Mouse (Mus musculus): Measurements from ENCODE around the gene Gpatch8. TPM values are rescaled to one million over a fixed set of nuclear protein-coding genes. Genes with fewer than 3 reads are reported as not detected.
"Not testable (repeated sequence)": the region's sequence is repeated elsewhere in the genome, so short reads cannot be mapped to it uniquely, and the experiment has no call there.

Gene Gpatch8
- total RNA-seq, 2 experiments from 2014 or later: 39.5 to 45.7 TPM

- peak; percentile 78 to 87 for DNase-seq (ENCODE audit: low spot score in 2 of 2)
Observed at GRCm38 (mm10) chr11:102572866-102573663, 16.9 kb upstream of the Gpatch8 start.

GRCm38 (mm10) chr11:102568756-102569377 is 12.7 kb upstream of the Gpatch8 start:
- no peak for DNase-seq (ENCODE audit: low spot score in 2 of 2)

- no peak for DNase-seq (ENCODE audit: low spot score in 2 of 2)
Observed at GRCm38 (mm10) chr11:102568191-102568590, 12.0 kb upstream of the Gpatch8 start.

- DNase-seq (ENCODE audit: low spot score in 2 of 2): no peak
Observed at GRCm38 (mm10) chr11:102567723-102568122, 11.5 kb upstream of the Gpatch8 start.

GRCm38 (mm10) chr11:102567157-102567556 is 11.0 kb upstream of the Gpatch8 start:
- DNase-seq (ENCODE audit: low spot score in 2 of 2): no peak

DNA sequence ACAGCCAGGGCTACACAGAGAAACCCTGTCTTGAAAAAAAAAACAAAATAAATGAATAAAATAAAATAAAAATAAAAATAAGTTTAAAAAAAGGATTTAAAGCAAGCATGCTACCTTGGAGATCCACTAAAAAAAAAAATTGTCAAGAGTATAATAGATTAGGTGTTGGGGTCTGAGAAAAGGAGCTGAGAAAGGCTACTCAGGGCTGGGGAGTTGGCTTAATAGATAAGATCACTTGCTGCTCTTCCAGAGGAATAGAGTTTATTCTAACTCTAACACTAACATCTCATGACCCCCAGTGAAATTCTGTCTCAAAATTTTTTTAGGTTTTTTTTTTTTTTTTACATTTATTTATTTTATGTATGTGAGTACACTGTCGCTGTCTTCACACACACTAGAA is 10.1 kb upstream of the Gpatch8 start:
- DNase-seq (ENCODE audit: low spot score in 2 of 2): no peak

DNA sequence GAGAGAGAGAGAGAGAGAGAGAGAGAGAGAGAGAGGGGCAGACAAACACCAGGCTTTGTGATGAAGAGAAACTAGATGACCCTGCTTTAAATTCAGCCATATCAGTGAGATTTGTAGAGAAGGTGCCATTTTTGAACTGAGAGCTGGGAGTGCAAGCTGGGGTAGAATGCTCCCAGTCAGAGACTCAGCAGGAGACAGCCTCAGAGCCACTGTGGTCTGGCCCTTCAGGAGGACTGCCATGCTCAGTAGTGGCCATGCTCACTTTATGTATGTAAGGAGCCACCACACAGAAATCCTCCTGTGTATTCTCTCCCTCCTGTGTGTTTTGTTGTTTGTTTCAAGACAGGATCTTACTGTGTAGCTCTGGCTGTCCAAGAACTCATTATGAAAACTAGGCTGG is 9.5 kb upstream of the Gpatch8 start:
- no peak for DNase-seq (ENCODE audit: low spot score in 2 of 2)

DNA sequence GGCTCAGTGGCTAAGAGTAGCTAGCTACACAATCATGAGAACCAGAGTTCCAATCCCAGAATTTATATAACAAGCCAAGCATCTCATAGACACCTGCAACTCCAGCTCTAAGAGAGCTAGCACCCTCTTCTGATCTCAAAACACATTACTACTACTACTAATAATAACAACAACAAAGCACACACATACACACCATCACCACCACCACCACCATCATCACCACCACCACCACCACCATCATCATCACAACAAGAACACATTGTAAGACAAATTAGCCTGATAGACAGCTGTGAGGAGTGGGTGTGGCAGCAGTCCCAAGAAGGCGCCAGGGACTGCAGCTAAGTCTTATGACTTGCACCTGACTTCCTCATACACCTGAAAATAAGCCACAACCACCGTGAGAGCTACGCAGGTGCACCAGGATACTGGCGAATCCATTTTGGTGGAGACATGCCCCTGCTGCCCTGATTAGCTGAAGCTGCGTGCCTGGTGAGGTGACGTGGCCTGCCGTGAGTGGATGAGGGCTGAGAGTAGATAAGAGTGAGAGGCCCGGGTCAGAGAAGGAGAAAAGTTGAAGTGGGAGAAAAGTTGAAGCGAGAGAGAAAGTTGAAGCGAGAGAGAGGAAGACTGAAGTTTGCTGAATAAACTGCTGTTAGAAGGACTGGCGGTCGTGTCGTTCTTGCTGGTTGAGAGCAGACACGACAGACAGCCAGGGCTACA is 8.9 kb upstream of the Gpatch8 start:
- not testable (repeated sequence) for DNase-seq (ENCODE audit: low spot score in 2 of 2)

- DNase-seq (ENCODE audit: low spot score in 2 of 2): no peak
Observed at GRCm38 (mm10) chr11:102558704-102559103, 2.5 kb upstream of the Gpatch8 start.

GRCm38 (mm10) chr11:102557386-102557785 is 1.2 kb upstream of the Gpatch8 start:
- DNase-seq (ENCODE audit: low spot score in 2 of 2): no peak

GRCm38 (mm10) chr11:102556716-102557074 is 503 bp upstream of the Gpatch8 start:
- DNase-seq (ENCODE audit: low spot score in 2 of 2): no peak

- peak in 1 of 2 experiments; percentile 51 for DNase-seq (ENCODE audit: low spot score in 2 of 2)
Observed at GRCm38 (mm10) chr11:102555400-102556030, 677 bp downstream of the Gpatch8 start.

DNA sequence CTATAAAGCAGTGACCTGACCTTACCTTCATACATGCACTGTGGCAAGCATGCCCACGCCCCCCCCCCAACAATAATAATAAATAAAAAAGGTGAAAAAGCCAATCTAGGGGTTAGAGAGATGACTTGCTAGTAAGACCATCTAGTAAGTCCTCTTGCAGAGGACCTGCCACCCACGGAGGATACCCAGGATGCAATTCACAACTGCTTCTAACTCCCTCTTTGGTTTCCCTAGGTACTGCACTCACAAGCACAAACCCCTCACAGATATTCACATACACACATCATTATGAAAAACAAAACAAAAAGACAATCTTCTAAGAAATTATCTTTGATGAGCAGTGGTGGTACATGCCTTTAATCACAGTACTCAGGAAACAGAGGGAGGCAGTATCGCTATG is 4.1 kb downstream of the Gpatch8 start:
- DNase-seq (ENCODE audit: low spot score in 2 of 2): no peak

- no peak for DNase-seq (ENCODE audit: low spot score in 2 of 2)
Observed at GRCm38 (mm10) chr11:102551176-102551575, 5.0 kb downstream of the Gpatch8 start.

DNA sequence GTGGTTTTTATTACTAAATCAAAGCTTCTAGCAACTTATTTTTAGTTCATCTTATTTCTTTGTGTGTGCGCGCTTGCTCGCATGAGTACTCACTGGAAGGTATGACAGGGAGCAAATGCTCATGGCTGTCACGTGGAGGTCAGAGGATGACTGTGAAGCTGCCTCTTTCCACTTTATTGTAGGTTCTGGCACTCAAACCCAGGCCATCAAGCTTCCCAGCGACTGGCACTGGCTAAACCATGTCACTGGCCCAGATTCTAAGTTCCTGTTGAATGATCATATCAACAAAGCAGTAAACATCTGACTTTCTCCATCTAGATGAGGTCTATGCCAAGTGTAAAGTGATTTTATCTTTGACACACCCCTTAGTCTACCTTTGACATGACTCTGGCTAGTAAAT is 14.7 kb downstream of the Gpatch8 start:
- no peak for DNase-seq (ENCODE audit: low spot score in 2 of 2)

GRCm38 (mm10) chr11:102540286-102540685 is 15.9 kb downstream of the Gpatch8 start:
- DNase-seq (ENCODE audit: low spot score in 2 of 2): not testable (repeated sequence)

DNA sequence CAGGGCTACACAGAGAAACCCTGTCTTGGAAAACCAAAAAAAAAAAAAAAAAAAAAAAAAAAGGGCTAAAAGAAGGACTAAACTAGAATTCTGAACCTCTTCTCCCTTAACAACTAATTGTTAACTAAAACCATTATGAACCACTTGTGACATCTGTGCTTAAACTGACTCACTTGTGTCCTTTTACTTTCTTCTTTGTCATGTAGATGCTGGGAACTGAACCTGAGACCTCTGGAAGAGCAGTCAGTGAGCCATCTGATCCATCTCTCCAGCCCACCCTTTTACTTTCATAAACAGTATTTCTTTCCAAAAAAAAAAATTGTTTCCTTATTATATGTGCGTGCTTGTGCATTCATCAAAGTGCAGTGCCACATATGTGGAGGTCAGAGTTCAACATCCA is 16.5 kb downstream of the Gpatch8 start:
- DNase-seq (ENCODE audit: low spot score in 2 of 2): no peak

GRCm38 (mm10) chr11:102536210-102536609 is 20.0 kb downstream of the Gpatch8 start:
- DNase-seq (ENCODE audit: low spot score in 2 of 2): no peak

GRCm38 (mm10) chr11:102534078-102534477 is 22.1 kb downstream of the Gpatch8 start:
- no peak for DNase-seq (ENCODE audit: low spot score in 2 of 2)

- DNase-seq (ENCODE audit: low spot score in 2 of 2): no peak
Observed at GRCm38 (mm10) chr11:102531425-102531824, 24.8 kb downstream of the Gpatch8 start.

DNA sequence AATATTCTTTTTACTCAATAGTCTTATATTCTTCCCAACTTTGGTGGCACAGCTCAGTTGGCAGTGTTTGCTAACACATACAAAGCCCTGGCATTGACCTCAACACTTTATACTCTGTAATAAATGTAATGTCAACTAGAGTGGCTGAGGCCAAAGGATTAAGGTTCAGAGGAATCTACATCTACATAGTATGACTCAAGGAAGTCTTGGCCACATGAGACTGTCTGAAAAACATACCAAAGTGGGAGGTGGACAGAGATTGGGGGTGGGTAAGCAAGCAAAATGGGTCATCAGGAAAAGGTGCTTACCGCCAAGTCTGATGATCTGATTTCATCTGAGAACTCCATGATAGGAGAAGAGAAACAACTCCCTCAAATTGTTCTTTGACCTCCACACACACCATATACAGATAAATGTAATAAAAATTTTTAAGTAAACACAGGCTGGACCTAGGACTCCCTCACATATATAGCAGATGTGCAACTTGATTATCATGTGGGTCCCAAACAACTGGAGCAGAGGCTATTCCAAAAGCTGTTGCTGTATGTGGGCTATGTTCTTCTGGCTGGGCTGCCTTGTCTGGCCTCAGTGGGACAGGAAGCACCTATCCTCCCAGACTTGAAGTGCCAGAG is 41.3 kb downstream of the Gpatch8 start:
- no peak for DNase-seq (ENCODE audit: low spot score in 2 of 2)

Measured in gastrocnemius, postnatal 4 days (tissue).